In the genomic region with DNA sequence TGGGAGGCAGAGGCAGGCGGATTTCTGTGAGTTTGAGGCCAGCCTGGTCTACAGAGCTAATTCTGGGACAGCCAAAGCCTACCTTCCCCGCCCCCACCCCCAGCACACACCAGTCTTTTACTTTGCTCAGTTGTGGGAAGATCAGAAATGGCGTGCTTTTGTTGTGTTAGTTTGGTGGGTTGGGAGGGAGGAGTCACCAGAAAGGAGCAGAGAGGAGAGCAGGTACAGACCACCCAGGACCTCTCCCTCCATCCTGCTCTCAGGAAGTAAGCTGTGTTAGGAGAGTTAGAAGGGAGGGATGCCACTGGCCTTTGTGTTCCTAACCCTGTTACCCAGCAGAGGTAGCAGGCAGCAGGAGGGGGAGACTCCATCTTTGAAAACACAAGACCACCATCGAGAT, we compare ENCODE assay signal across 20 mouse cellular contexts.
"Had no signal": no experiment of that assay in that cellular context is flagged by ENCODE, and none has a peak within 500 bp of the region (broad histone marks: within the 10 kb centered on the region; RNA-seq: fewer than 3 reads in every experiment).

No protein-coding gene starts in this region.

- H3K9me3 ChIP-seq: liver, embryonic 15.5 days; lung, embryonic 15.5 days; midbrain, embryonic 10.5 days; midbrain, embryonic 12.5 days; neural tube, embryonic 13.5 days; neural tube, embryonic 15.5 days had no signal

- H3K27me3 ChIP-seq: liver, embryonic 15.5 days; lung, embryonic 15.5 days; midbrain, embryonic 12.5 days; neural tube, embryonic 13.5 days; neural tube, embryonic 15.5 days had no signal

- H3K4me1 ChIP-seq: liver, embryonic 15.5 days; lung, embryonic 15.5 days; midbrain, embryonic 10.5 days; midbrain, embryonic 12.5 days; neural tube, embryonic 13.5 days; neural tube, embryonic 15.5 days had no signal

- DNase-seq: liver, postnatal 0 days; lung, adult 2 months; lung, postnatal 10 days; lung, postnatal 4 days; midbrain, embryonic 14.5 days; retina, postnatal 1 day; right cerebral cortex, adult 18-20 months; right cerebral cortex, postnatal 25 days; right cerebral cortex, postnatal 4 days; spleen, adult 18-20 months; thymus, adult 18-20 months; thymus, postnatal 14 days; thymus, postnatal 36 days had no signal

- H3K4me3 ChIP-seq: liver, embryonic 15.5 days; lung, embryonic 15.5 days; midbrain, embryonic 10.5 days; midbrain, embryonic 12.5 days; myocyte; neural tube, embryonic 13.5 days; neural tube, embryonic 15.5 days had no signal
